Mouse (Mus musculus) stomach, embryonic 16.5 days (tissue): ENCODE measurements around the gene Nanp. TPM values are rescaled to one million over a fixed set of nuclear protein-coding genes. Genes with fewer than 3 reads are reported as not detected.

Source experiments
- ATAC-seq: fragments of 200-750 bp; cut with Nextera tagmentation; 2 replicates; pipeline ENCODE4 v1.8.0; 2017; ENCODE audit warnings: moderate number of reproducible peaks, moderate TSS enrichment; ENCODE audit not compliant: insufficient read depth, low FRiP score
- H3K27ac ChIP-seq: fragments of 300-500 bp; sonication (generic); 2 replicates; pipeline ENCODE4 v1.5.1; 2014; ENCODE audit warnings: low read length
- H3K27me3 ChIP-seq: fragments of 300-500 bp; sonication (generic); 2 replicates; pipeline ENCODE4 v1.6.1; 2014; ENCODE audit warnings: low read length, control low read depth, mixed read lengths; ENCODE audit not compliant: control insufficient read depth, insufficient read depth
- H3K36me3 ChIP-seq: fragments of 300-500 bp; sonication (generic); 2 replicates; pipeline ENCODE4 v1.6.1; 2014; ENCODE audit warnings: low read length; ENCODE audit not compliant: control insufficient read depth, insufficient read depth
- H3K4me1 ChIP-seq: fragments of 300-500 bp; sonication (generic); 2 replicates; pipeline ENCODE4 v1.6.1; 2014; ENCODE audit warnings: low read length, control low read depth, mixed read lengths; ENCODE audit not compliant: control insufficient read depth, insufficient read depth
- H3K4me2 ChIP-seq: fragments of 300-500 bp; sonication (generic); 2 replicates; pipeline ENCODE4 v1.6.1; 2014; ENCODE audit warnings: low read depth, low read length, mixed read lengths
- H3K4me3 ChIP-seq: fragments of 300-500 bp; sonication (generic); replicated peaks from 2 replicates; pipeline ENCODE4 v1.5.1; 2014; ENCODE audit warnings: mild to moderate bottlenecking, low read length
- H3K9ac ChIP-seq: fragments of 300-500 bp; sonication (generic); 2 replicates; pipeline ENCODE4 v1.6.1; 2014; ENCODE audit warnings: low read length
- H3K9me3 ChIP-seq: fragments of 300-500 bp; sonication (generic); replicated peaks from 2 replicates; pipeline ENCODE4 v1.6.1; 2016; ENCODE audit warnings: low read length, control low read depth; ENCODE audit not compliant: control insufficient read depth
- WGBS: fragments of 180-500 bp; shearing (Covaris S2); extraction: QIAGEN DNeasy Blood & Tissue Kit; methylation state at CpG from one replicate; pipeline ENCODE4 v1.1.7; 2014; 5-methylcytosine and 5-hydroxymethylcytosine counted together
- polyA plus RNA-seq: library from polyadenylated mRNA; unstranded; fragments of >200 nt; fragmentation: Nextera tagmentation; extraction: Ambion mirVana; gene quantifications from 2 replicates; pipeline ENCODE4 v1.2.1, GENCODE M21; 2015

Gene Nanp
- polyA plus RNA-seq, 1 experiment from 2014 or later, result 57.2 TPM

GRCm38 (mm10) chr2:151021158-151021557 is 18.0 kb downstream of the Nanp start:
- Histone ChIP-seq H3K36me3 (no peaks in the 10 kb centered on the region; the same call in 1 of the 2 replicates), H3K27me3 (no peaks in the 10 kb centered on the region), H3K9me3 (no peaks in the 10 kb centered on the region), H3K9ac (no peak overlapping the region), H3K4me1 (no peaks in the 10 kb centered on the region), H3K4me2 (no peak overlapping the region), H3K4me3 (no peak overlapping the region), H3K27ac (no peak overlapping the region)
- no peak for ATAC-seq
- 89% methylated on average over 10 of the region's 10 CpGs for WGBS

DNA sequence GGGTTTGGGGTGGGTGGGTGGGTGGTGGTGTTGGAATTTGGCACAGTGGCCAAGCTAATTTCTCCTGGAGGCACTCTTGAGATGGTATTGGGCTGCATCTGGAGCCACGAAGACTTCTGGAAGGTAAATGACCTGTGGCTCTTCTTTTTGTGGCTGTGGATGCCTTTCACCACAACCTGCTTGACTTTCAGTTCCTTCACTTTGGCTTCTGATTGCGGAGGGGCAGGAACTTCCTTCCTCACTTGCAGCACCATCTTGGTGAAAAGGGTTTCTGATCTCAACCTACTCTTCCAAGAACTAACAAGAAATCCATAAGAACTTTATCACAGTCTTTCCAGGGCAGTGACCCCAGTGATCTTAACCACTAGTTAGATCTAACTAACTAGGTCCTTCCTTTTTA is 23.9 kb downstream of the Nanp start:
- no peak for ATAC-seq
- 64% methylated on average over 2 of the region's 2 CpGs for WGBS
- Histone ChIP-seq H3K27me3 (no peaks in the 10 kb centered on the region), H3K4me1 (no peaks in the 10 kb centered on the region), H3K4me3 (no peak overlapping the region), H3K4me2 (no peak overlapping the region), H3K36me3 (no peaks in the 10 kb centered on the region), H3K9ac (no peak overlapping the region), H3K9me3 (no peaks in the 10 kb centered on the region), H3K27ac (no peak overlapping the region)

GRCm38 (mm10) chr2:151011273-151011672 is 27.9 kb downstream of the Nanp start:
- H3K9ac ChIP-seq, result no peak overlapping the region

DNA sequence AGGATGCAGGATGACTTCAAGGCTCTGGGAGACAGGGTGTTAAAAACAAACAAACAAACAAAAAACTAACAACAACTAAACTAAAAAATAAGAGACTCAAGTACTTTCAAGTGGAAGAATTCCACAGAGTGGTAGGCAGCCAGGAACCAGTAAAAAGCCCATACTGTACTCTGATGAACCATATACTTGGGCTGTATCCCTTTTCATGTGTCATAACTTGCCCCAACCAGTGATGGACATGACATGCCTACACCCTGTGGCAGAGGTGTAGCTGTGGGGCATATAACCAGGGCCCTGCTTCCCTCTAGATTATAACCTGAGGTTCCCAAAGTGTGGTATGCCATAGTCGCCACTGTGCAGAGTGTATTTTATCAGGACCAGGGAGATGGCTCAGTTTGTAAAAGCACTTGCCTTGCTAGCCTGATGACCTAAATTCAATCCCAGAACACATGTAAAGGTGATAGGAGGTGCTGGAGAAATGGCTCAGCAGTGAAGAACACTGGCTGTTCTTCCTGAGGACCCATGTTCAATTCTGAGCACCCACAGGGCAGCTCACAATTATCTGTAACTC is 29.6 kb downstream of the Nanp start:
- Histone ChIP-seq H3K9me3 (no peaks in the 10 kb centered on the region), H3K9ac (peak overlapping the region; percentile 88), H3K4me3 (peak overlapping the region; percentile 78), H3K27me3 (no peaks in the 10 kb centered on the region; the same call in 1 of the 2 replicates), H3K4me1 (peaks cover 5% of the 10 kb centered on the region; the same call in 1 of the 2 replicates), H3K27ac (no peak overlapping the region), H3K36me3 (no peaks in the 10 kb centered on the region), H3K4me2 (peak overlapping the region; percentile 99)
- ATAC-seq, result peak; percentile 19; the same call in 1 of the 2 replicates
- 72% methylated on average over 1 of the region's 1 CpGs for WGBS

More at GRCm38 (mm10) chr2:151011273-151011672, 27.9 kb downstream of the Nanp start:
- Histone ChIP-seq H3K9me3 (no peaks in the 10 kb centered on the region), H3K36me3 (no peaks in the 10 kb centered on the region), H3K4me2 (no peak overlapping the region), H3K4me3 (no peak overlapping the region), H3K4me1 (peaks cover 5% of the 10 kb centered on the region; the same call in 1 of the 2 replicates), H3K27me3 (no peaks in the 10 kb centered on the region; the same call in 1 of the 2 replicates), H3K27ac (no peak overlapping the region)
- ATAC-seq, result no peak
- 55% methylated on average over 1 of the region's 1 CpGs for WGBS

DNA sequence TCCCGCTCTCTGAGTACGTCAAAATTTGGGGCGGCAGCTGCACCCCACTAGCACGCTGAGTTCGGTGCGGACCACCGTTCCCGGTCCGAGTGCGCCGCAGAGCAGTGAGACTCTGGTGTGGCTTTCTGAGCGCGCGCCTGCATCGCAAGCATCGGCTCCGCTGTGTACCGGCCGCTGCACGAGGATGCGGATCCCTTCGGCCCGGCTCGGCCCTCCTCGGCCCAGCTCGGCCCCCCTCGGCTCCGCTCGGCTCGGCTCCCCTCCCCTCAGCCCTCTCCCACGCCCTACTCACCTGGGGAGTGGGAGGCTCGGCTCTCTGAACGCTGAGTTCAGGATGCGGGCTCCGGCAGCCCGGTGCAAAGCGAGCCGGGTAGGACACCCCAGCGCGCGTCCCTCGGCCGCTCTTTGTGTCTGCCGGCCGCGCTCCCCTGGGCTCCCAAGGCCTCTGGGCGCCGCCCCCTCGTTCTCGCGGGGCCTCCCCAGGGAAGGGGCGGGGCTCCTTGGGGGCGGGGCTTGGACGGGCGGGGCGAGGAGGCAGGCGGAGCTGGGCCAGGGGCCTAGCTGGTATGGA is 30.2 kb downstream of the Nanp start:
- peak overlapping the region; percentile 88 for H3K9ac ChIP-seq
- WGBS, result under 1% methylated on average over 56 of the region's 57 CpGs
- peak overlapping the region; percentile 78 for H3K4me3 ChIP-seq
- ATAC-seq, result peak; percentile 96
- peak overlapping the region; percentile 57; the same call in 1 of the 2 replicates for H3K27ac ChIP-seq
- peaks cover 5% of the 10 kb centered on the region; the same call in 1 of the 2 replicates for H3K4me1 ChIP-seq
- H3K36me3 ChIP-seq, result no peaks in the 10 kb centered on the region
- no peaks in the 10 kb centered on the region for H3K9me3 ChIP-seq
- no peaks in the 10 kb centered on the region; the same call in 1 of the 2 replicates for H3K27me3 ChIP-seq
- H3K4me2 ChIP-seq, result peak overlapping the region; percentile 99

DNA sequence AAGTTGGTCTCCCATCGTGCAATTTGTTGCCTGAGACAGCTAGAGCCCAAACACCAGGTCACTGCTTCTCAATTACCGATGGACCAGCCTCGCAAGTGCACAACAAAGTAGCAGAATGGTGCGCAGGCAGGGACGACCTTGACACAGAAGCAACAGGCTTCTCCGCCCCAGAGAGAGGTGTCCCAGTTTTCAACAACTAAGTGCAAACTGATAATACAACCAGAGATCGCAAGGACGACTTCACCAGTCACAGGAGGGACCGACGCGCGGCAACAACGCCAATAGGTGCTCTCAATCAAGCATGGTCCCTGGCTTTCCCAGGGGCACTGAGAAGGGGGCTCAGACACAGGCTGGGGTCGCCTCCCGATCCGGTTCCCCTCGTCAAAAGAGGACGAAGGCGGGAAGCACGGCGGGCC is 30.7 kb downstream of the Nanp start:
- WGBS, result under 1% methylated on average over 21 of the region's 21 CpGs
- Histone ChIP-seq H3K27me3 (no peaks in the 10 kb centered on the region; the same call in 1 of the 2 replicates), H3K4me2 (peak overlapping the region; percentile 99), H3K27ac (0 out of 2 replicates have a peak overlapping the region, but pooled peaks have one; percentile 57), H3K9ac (peak overlapping the region; percentile 88), H3K9me3 (no peaks in the 10 kb centered on the region), H3K4me3 (peak overlapping the region; percentile 78), H3K4me1 (peaks cover 5% of the 10 kb centered on the region; the same call in 1 of the 2 replicates), H3K36me3 (no peaks in the 10 kb centered on the region)
- ATAC-seq, result peak; percentile 12; the same call in 1 of the 2 replicates

GRCm38 (mm10) chr2:151008006-151008405 is 31.2 kb downstream of the Nanp start:
- 26% methylated on average over 6 of the region's 6 CpGs for WGBS
- Histone ChIP-seq H3K27me3 (no peaks in the 10 kb centered on the region; the same call in 1 of the 2 replicates), H3K9me3 (no peaks in the 10 kb centered on the region), H3K4me3 (peak overlapping the region; percentile 78), H3K9ac (peak overlapping the region; percentile 88), H3K27ac (no peak overlapping the region), H3K4me1 (peaks cover 5% of the 10 kb centered on the region; the same call in 1 of the 2 replicates), H3K4me2 (peak overlapping the region; percentile 99), H3K36me3 (no peaks in the 10 kb centered on the region)
- ATAC-seq, result no peak

- Histone ChIP-seq H3K4me1 (peaks cover 5% of the 10 kb centered on the region; the same call in 1 of the 2 replicates), H3K27me3 (no peaks in the 10 kb centered on the region; the same call in 1 of the 2 replicates), H3K27ac (no peak overlapping the region), H3K4me3 (no peak overlapping the region), H3K9ac (no peak overlapping the region), H3K9me3 (no peaks in the 10 kb centered on the region), H3K36me3 (no peaks in the 10 kb centered on the region), H3K4me2 (no peak overlapping the region)
- WGBS, result 70% methylated on average over 5 of the region's 5 CpGs
- ATAC-seq, result no peak
Measured at GRCm38 (mm10) chr2:151006281-151006945, 32.8 kb downstream of the Nanp start.

DNA sequence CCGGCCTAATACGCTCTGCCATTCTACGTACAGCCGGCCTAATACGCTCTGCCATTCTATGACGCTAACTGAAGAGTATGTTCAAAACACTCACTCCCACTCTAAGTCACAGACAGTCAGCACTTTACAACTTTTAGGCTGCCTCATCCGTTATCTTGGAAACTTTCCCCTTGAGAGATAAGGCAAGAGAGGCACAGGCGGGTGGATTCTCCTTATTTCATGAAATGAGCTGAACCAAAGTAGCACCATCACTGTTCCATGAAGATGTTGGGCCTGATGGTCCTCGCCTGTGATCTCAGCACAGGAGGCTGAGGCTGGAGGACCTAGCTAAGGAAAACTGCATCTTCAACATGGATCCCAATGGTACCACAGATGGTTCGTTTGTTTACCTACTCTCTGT is 34.8 kb downstream of the Nanp start:
- Histone ChIP-seq H3K9ac (no peak overlapping the region), H3K4me3 (no peak overlapping the region), H3K27me3 (no peaks in the 10 kb centered on the region; the same call in 1 of the 2 replicates), H3K27ac (no peak overlapping the region), H3K9me3 (no peaks in the 10 kb centered on the region), H3K4me2 (no peak overlapping the region), H3K4me1 (peaks cover 5% of the 10 kb centered on the region; the same call in 1 of the 2 replicates), H3K36me3 (no peaks in the 10 kb centered on the region)
- no peak for ATAC-seq
- WGBS, result 87% methylated on average over 10 of the region's 10 CpGs
